Mouse (Mus musculus): ENCODE measurements around the gene Oaz2.

GRCm38 (mm10) chr9:65724471-65725290 is 56.9 kb downstream of the Oaz2 start:
- TF ChIP-seq CTCF (IDR thresholded peaks at IDR 0.05; ENCODE audit: low read depth): no peak
- no peak for TF ChIP-seq EP300 (IDR thresholded peaks at IDR 0.05; ENCODE audit: low read depth)
